8 mouse cellular contexts compared by ENCODE assay signal in genomic region chr1:72824707-72825101, GRCm38 (mm10). TPM values are rescaled to one million over a fixed set of nuclear protein-coding genes. Genes with fewer than 3 reads are reported as not detected.
A peak's percentile ranks its signal among the peaks of the same experiment; 100 is the strongest.
DNase-seq lines count a peak whose midpoint lies in the region; ATAC-seq and TF ChIP-seq lines count a peak whose summit lies in the region.

No protein-coding gene starts in this region.

- no peaks in the 10 kb centered on the region for H3K27me3 ChIP-seq in kidney, embryonic 16.5 days (ENCODE audit: insufficient read depth, low read length)
- no peaks in the 10 kb centered on the region for H3K27me3 ChIP-seq in Patski
- H3K27me3 ChIP-seq in neural tube, embryonic 14.5 days (ENCODE audit: control insufficient read depth, insufficient read depth, low read length), result no peaks in the 10 kb centered on the region

- peak overlapping the region; percentile 68 for H3K4me3 ChIP-seq in kidney, embryonic 16.5 days (ENCODE audit: low read length)
- H3K4me3 ChIP-seq in embryonic fibroblast, embryonic 13.5 days (ENCODE audit: insufficient read depth, low read length), result peak overlapping the region; percentile 34
- peak overlapping the region; percentile 74 for H3K4me3 ChIP-seq in neural tube, embryonic 14.5 days (ENCODE audit: low read depth, low read length)

- ATAC-seq in kidney, embryonic 16.5 days (ENCODE audit: low FRiP score, low TSS enrichment), result peak; percentile 57
- peak; percentile 54 for ATAC-seq in Patski
- ATAC-seq in neural tube, embryonic 14.5 days (ENCODE audit: low read depth), result peak; percentile 71

- peaks cover 39% of the 10 kb centered on the region for H3K4me1 ChIP-seq in kidney, embryonic 16.5 days (ENCODE audit: insufficient read depth, low read length)
- no peaks in the 10 kb centered on the region for H3K4me1 ChIP-seq in embryonic fibroblast, embryonic 13.5 days (ENCODE audit: control insufficient read depth, insufficient read depth, low read length)
- H3K4me1 ChIP-seq in neural tube, embryonic 14.5 days (ENCODE audit: control insufficient read depth, insufficient read depth, low read length), result peaks cover 22% of the 10 kb centered on the region

- peak overlapping the region; percentile 100 for H3K4me2 ChIP-seq in kidney, embryonic 16.5 days (replicated peaks; ENCODE audit: low read depth, low read length)
- peak overlapping the region; percentile 84 for H3K4me2 ChIP-seq in neural tube, embryonic 14.5 days (ENCODE audit: low read depth, low read length)

- TF ChIP-seq POLR2A in embryonic fibroblast, embryonic 13.5 days (IDR thresholded peaks at IDR 0.05; ENCODE audit: low read depth, low read length), result no peak

- DNase-seq in kidney, adult 11 months, result no peak
- DNase-seq in Patski (ENCODE audit: low read depth, low spot score), result no peak
- peak; percentile 42 for DNase-seq in kidney, postnatal 10 days
- DNase-seq in thymus, postnatal 14 days, result no peak
- no peak for DNase-seq in lung, postnatal 36 days

- under 1% methylated on average over 37 of the region's 37 CpGs for WGBS in kidney, embryonic 16.5 days
- WGBS in neural tube, embryonic 14.5 days, result under 1% methylated on average over 37 of the region's 37 CpGs

- POLR2A ChIA-PET in Patski (lab: Charles Lee), result interaction anchor here (1.0 to 2.1 kb wide), 7 partner anchors 20 to 85 kb away, joined by 3 to 8 read pairs (median 4); no protein-coding TSS in a partner anchor

- no peaks in the 10 kb centered on the region for H3K9me3 ChIP-seq in kidney, embryonic 16.5 days (ENCODE audit: low read length)
- no peaks in the 10 kb centered on the region for H3K9me3 ChIP-seq in neural tube, embryonic 14.5 days (ENCODE audit: control insufficient read depth, low read length)

- H3K27ac ChIP-seq in kidney, embryonic 16.5 days (ENCODE audit: low read length), result no peak overlapping the region
- no peak overlapping the region for H3K27ac ChIP-seq in embryonic fibroblast, embryonic 13.5 days (ENCODE audit: insufficient read depth, low read length)
- H3K27ac ChIP-seq in neural tube, embryonic 14.5 days (ENCODE audit: low read depth, low read length), result peak overlapping the region; percentile 66

- peak overlapping the region; percentile 75 for H3K9ac ChIP-seq in kidney, embryonic 16.5 days (replicated peaks; ENCODE audit: low read length)
- H3K9ac ChIP-seq in neural tube, embryonic 14.5 days (replicated peaks; ENCODE audit: low read depth, low read length), result peak overlapping the region; percentile 79

- no peaks in the 10 kb centered on the region for H3K36me3 ChIP-seq in kidney, embryonic 16.5 days (ENCODE audit: insufficient read depth, low read length)
- no peaks in the 10 kb centered on the region for H3K36me3 ChIP-seq in neural tube, embryonic 14.5 days (ENCODE audit: control insufficient read depth, insufficient read depth, low read length)

- in situ Hi-C loops in Patski (cut with MboI; ENCODE audit: low pct_unique_long_range_greater_than_20kb), result loop anchor here (25.0 kb wide), 2 partner anchors 1213 to 1737 kb away; no protein-coding TSS in a partner anchor

- TF ChIP-seq CTCF in Patski (IDR thresholded peaks at IDR 0.05), result no peak
- TF ChIP-seq CTCF in embryonic fibroblast, embryonic 13.5 days (IDR thresholded peaks at IDR 0.05; ENCODE audit: borderline replicate concordance, insufficient read depth, low read length), result no peak

- CTCF ChIA-PET in Patski (lab: Charles Lee), result interaction anchor here (1.0 to 2.8 kb wide), 3 partner anchors 34 to 105 kb away, joined by 3 to 12 read pairs (median 3); no protein-coding TSS in a partner anchor

RNA-seq across cellular contexts. Expression of gene Igfbp2, which starts 0.4 kb away (rescaled TPM):
- 144 and 152 TPM in 2 replicates for polyA plus RNA-seq in kidney, embryonic 16.5 days (2015; fragmentation: Nextera tagmentation; extraction: Ambion mirVana)
- 1,427 TPM for polyA plus RNA-seq in Patski (2021)
- 331 and 641 TPM in 2 replicates for polyA plus RNA-seq in embryonic fibroblast, embryonic 13.5 days (2011; ENCODE audit: insufficient read length, low read depth, missing spikeins)
- 163 and 379 TPM in 2 replicates for polyA plus RNA-seq in neural tube, embryonic 14.5 days (2014; fragmentation: Nextera tagmentation; extraction: Ambion mirVana)

RNA-seq across cellular contexts. Expression of gene Igfbp5, which starts 50.0 kb away (rescaled TPM):
- polyA plus RNA-seq in kidney, embryonic 16.5 days (2015; fragmentation: Nextera tagmentation; extraction: Ambion mirVana), result 89.0 and 104 TPM in 2 replicates
- polyA plus RNA-seq in Patski (2021), result 40.8 TPM
- polyA plus RNA-seq in embryonic fibroblast, embryonic 13.5 days (2011; ENCODE audit: insufficient read length, low read depth, missing spikeins), result 149 and 746 TPM in 2 replicates
- polyA plus RNA-seq in neural tube, embryonic 14.5 days (2014; fragmentation: Nextera tagmentation; extraction: Ambion mirVana), result 85.0 and 112 TPM in 2 replicates
